10 mouse cellular contexts compared by ENCODE assay signal in genomic region chr15:86015860-86016541, GRCm38 (mm10). TPM values are rescaled to one million over a fixed set of nuclear protein-coding genes. Genes with fewer than 3 reads are reported as not detected.
DNase-seq lines count a peak whose midpoint lies in the region; ATAC-seq lines count a peak whose summit lies in the region.
"Had no signal": no experiment of that assay in that cellular context is flagged by ENCODE, and none has a peak within 500 bp of the region (broad histone marks: within the 10 kb centered on the region; RNA-seq: fewer than 3 reads in every experiment).

No protein-coding gene starts in this region.

- no peak for ATAC-seq in forebrain, embryonic 14.5 days
- no peak for ATAC-seq in forebrain, embryonic 11.5 days (replicated peaks; ENCODE audit: low FRiP score)
- ATAC-seq in granulocyte monocyte progenitor cell, adult 5-6 weeks (replicated peaks; ENCODE audit: poor library complexity, severe bottlenecking), result 0 out of 2 replicates have a peak, but pooled peaks have one; percentile 17

- H3K4me3 ChIP-seq in forebrain, embryonic 14.5 days (ENCODE audit: low read depth, low read length), result no peak overlapping the region
- H3K4me3 ChIP-seq in forebrain, embryonic 11.5 days (ENCODE audit: low read depth, low read length), result no peak overlapping the region

- no peak for DNase-seq in forebrain, embryonic 14.5 days (ENCODE audit: low spot score)
- DNase-seq in forebrain, embryonic 11.5 days (ENCODE audit: low spot score), result no peak
- DNase-seq in ovary, postnatal 36 days (ENCODE audit: low spot score), result peak; percentile 30
- no peak for DNase-seq in ovary, adult 18-20 months (ENCODE audit: low spot score)
- peak; percentile 27 for DNase-seq in telencephalon, adult 2 months (ENCODE audit: low read depth, low spot score)
- no peak for DNase-seq in left cerebral cortex, adult 11 months (ENCODE audit: low spot score)
- no peak for DNase-seq in urinary bladder, postnatal 36 days (ENCODE audit: low spot score in 2 of 2)
- DNase-seq: cerebellum, adult 2 months; gastrocnemius, postnatal 25 days had no signal

- H3K27ac ChIP-seq in forebrain, embryonic 14.5 days (ENCODE audit: low read depth, low read length), result peak overlapping the region; percentile 14; the same call in 1 of the 2 replicates
- H3K27ac ChIP-seq in forebrain, embryonic 11.5 days (ENCODE audit: low read depth, low read length), result no peak overlapping the region

- H3K36me3 ChIP-seq in forebrain, embryonic 14.5 days (ENCODE audit: control insufficient read depth, insufficient read depth, low read length), result 0 out of 2 replicates have a peak, but pooled peaks cover 3% of the 10 kb centered on the region
- no peaks in the 10 kb centered on the region for H3K36me3 ChIP-seq in forebrain, embryonic 11.5 days (ENCODE audit: control insufficient read depth, insufficient read depth, low read length)

- no peaks in the 10 kb centered on the region for H3K27me3 ChIP-seq in forebrain, embryonic 14.5 days (replicated peaks; ENCODE audit: control insufficient read depth, insufficient read depth, low read length)
- H3K27me3 ChIP-seq in forebrain, embryonic 11.5 days (ENCODE audit: control insufficient read depth, insufficient read depth, low read length), result no peaks in the 10 kb centered on the region

- no peak overlapping the region for H3K9ac ChIP-seq in forebrain, embryonic 14.5 days (ENCODE audit: low read length)
- no peak overlapping the region for H3K9ac ChIP-seq in forebrain, embryonic 11.5 days (ENCODE audit: low read length)

- peaks cover 4% of the 10 kb centered on the region; the same call in 1 of the 2 replicates for H3K9me3 ChIP-seq in forebrain, embryonic 14.5 days (replicated peaks; ENCODE audit: control insufficient read depth, low read length)
- peaks cover 3% of the 10 kb centered on the region; the same call in 1 of the 2 replicates for H3K9me3 ChIP-seq in forebrain, embryonic 11.5 days (ENCODE audit: control insufficient read depth, low read length)

- peaks cover 14% of the 10 kb centered on the region for H3K4me1 ChIP-seq in forebrain, embryonic 14.5 days (ENCODE audit: control insufficient read depth, insufficient read depth, low read length)
- peaks cover 12% of the 10 kb centered on the region for H3K4me1 ChIP-seq in forebrain, embryonic 11.5 days (replicated peaks; ENCODE audit: control insufficient read depth, insufficient read depth, low read length)

- H3K4me2 ChIP-seq in forebrain, embryonic 14.5 days (ENCODE audit: low read length), result no peak overlapping the region
- H3K4me2 ChIP-seq in forebrain, embryonic 11.5 days (ENCODE audit: low read depth, low read length, severe bottlenecking), result no peak overlapping the region

- 82% methylated on average over 13 of the region's 13 CpGs for WGBS in forebrain, embryonic 14.5 days
- WGBS in forebrain, embryonic 11.5 days, result 79% methylated on average over 13 of the region's 13 CpGs

RNA-seq across cellular contexts. Expression of gene Celsr1, which starts 17.6 kb away (rescaled TPM):
- polyA plus RNA-seq in forebrain, embryonic 14.5 days (2014; fragmentation: Nextera tagmentation; extraction: Ambion mirVana), result 8.6 and 9.6 TPM in 2 replicates
- 7.3 and 7.9 TPM in 2 replicates for polyA plus RNA-seq in forebrain, embryonic 11.5 days (2014; fragmentation: Nextera tagmentation; extraction: Ambion mirVana)
- total RNA-seq in granulocyte monocyte progenitor cell, adult 5-6 weeks (2014; fragmentation: Nextera tagmentation), result 8.0 and 12.6 TPM in 2 replicates
- 6.9 and 8.7 TPM in 2 replicates for total RNA-seq in granulocyte monocyte progenitor cell, adult 5-6 weeks (2017)

RNA-seq across cellular contexts. Expression of gene Gramd4, which starts 41.5 kb away (rescaled TPM):
- 20.7 and 28.0 TPM in 2 replicates for polyA plus RNA-seq in forebrain, embryonic 14.5 days (2014; fragmentation: Nextera tagmentation; extraction: Ambion mirVana)
- 15.5 and 16.6 TPM in 2 replicates for polyA plus RNA-seq in forebrain, embryonic 11.5 days (2014; fragmentation: Nextera tagmentation; extraction: Ambion mirVana)
- total RNA-seq in granulocyte monocyte progenitor cell, adult 5-6 weeks (2014; fragmentation: Nextera tagmentation), result 15.0 and 19.9 TPM in 2 replicates
- total RNA-seq in granulocyte monocyte progenitor cell, adult 5-6 weeks (2017), result 15.9 and 18.4 TPM in 2 replicates

Comparison
In these comparisons a context has a peak if more than half of its experiments do, and no peak if none do; other contexts are left out.
1. DNase-seq: peak in ovary, postnatal 36 days (single experiment) and telencephalon, adult 2 months (single experiment); none in forebrain, embryonic 14.5 days (single experiment), forebrain, embryonic 11.5 days (single experiment), ovary, adult 18-20 months (single experiment), left cerebral cortex, adult 11 months (single experiment) and urinary bladder, postnatal 36 days (0 of 2).